ENCODE assay signal across 11 mouse cellular contexts in genomic region chr12:69760014-69760413, GRCm38 (mm10). TPM values are rescaled to one million over a fixed set of nuclear protein-coding genes. Genes with fewer than 3 reads are reported as not detected.
A peak's percentile ranks its signal among the peaks of the same experiment; 100 is the strongest.
DNase-seq lines count a peak whose midpoint lies in the region; ATAC-seq lines count a peak whose summit lies in the region.
"Had no signal": no experiment of that assay in that cellular context is flagged by ENCODE, and none has a peak within 500 bp of the region (broad histone marks: within the 10 kb centered on the region; RNA-seq: fewer than 3 reads in every experiment).

No protein-coding gene starts in this region.

- H3K36me3 ChIP-seq in kidney, embryonic 16.5 days (ENCODE audit: insufficient read depth, low read length), result no peaks in the 10 kb centered on the region; the same call in 1 of the 2 replicates
- H3K36me3 ChIP-seq in embryonic facial prominence, embryonic 15.5 days, result no peaks in the 10 kb centered on the region
- no peaks in the 10 kb centered on the region for H3K36me3 ChIP-seq in liver, embryonic 12.5 days

- H3K27me3 ChIP-seq in kidney, embryonic 16.5 days (ENCODE audit: insufficient read depth, low read length), result no peaks in the 10 kb centered on the region
- no peaks in the 10 kb centered on the region for H3K27me3 ChIP-seq in embryonic facial prominence, embryonic 15.5 days
- no peaks in the 10 kb centered on the region for H3K27me3 ChIP-seq in liver, embryonic 12.5 days (replicated peaks)

- ATAC-seq in kidney, embryonic 16.5 days (ENCODE audit: low FRiP score, low TSS enrichment), result no peak
- no peak for ATAC-seq in embryonic facial prominence, embryonic 15.5 days (ENCODE audit: insufficient number of reproducible peaks, low FRiP score, low TSS enrichment, low read depth)
- no peak for ATAC-seq in liver, embryonic 12.5 days
- ATAC-seq: activated CD4-positive, CD25-positive, alpha-beta regulatory T cell, adult 4 months had no signal

- peaks cover 27% of the 10 kb centered on the region for H3K4me1 ChIP-seq in kidney, embryonic 16.5 days (ENCODE audit: insufficient read depth, low read length)
- H3K4me1 ChIP-seq in embryonic facial prominence, embryonic 15.5 days, result peaks cover 32% of the 10 kb centered on the region
- peaks cover 70% of the 10 kb centered on the region for H3K4me1 ChIP-seq in liver, embryonic 12.5 days

- 0 out of 2 replicates have a peak overlapping the region, but pooled peaks have one; percentile 7 for H3K4me2 ChIP-seq in kidney, embryonic 16.5 days (replicated peaks; ENCODE audit: low read depth, low read length)
- H3K4me2 ChIP-seq in embryonic facial prominence, embryonic 15.5 days (replicated peaks), result no peak overlapping the region
- peak overlapping the region; percentile 68 for H3K4me2 ChIP-seq in liver, embryonic 12.5 days

- 19% methylated on average over 6 of the region's 6 CpGs for WGBS in kidney, embryonic 16.5 days
- WGBS in embryonic facial prominence, embryonic 15.5 days, result 40% methylated on average over 6 of the region's 6 CpGs
- 40% methylated on average over 6 of the region's 6 CpGs for WGBS in liver, embryonic 12.5 days (ENCODE audit: insufficient replicate concordance)

- peak; percentile 91 for DNase-seq in heart, adult 11 months
- no peak for DNase-seq in heart, postnatal 4 days
- DNase-seq in kidney, postnatal 14 days, result no peak
- DNase-seq in embryo, embryonic 10.5 days (ENCODE audit: low spot score), result no peak
- no peak for DNase-seq in urinary bladder, postnatal 14 days (ENCODE audit: low spot score)
- DNase-seq: cerebellum, adult 9-11 months had no signal

- no peak overlapping the region for H3K4me3 ChIP-seq in kidney, embryonic 16.5 days (ENCODE audit: low read length)
- H3K4me3 ChIP-seq in embryonic facial prominence, embryonic 15.5 days (replicated peaks), result no peak overlapping the region
- no peak overlapping the region for H3K4me3 ChIP-seq in liver, embryonic 12.5 days

- no peak overlapping the region for H3K9ac ChIP-seq in kidney, embryonic 16.5 days (replicated peaks; ENCODE audit: low read length)
- H3K9ac ChIP-seq in embryonic facial prominence, embryonic 15.5 days, result no peak overlapping the region
- H3K9ac ChIP-seq in liver, embryonic 12.5 days, result peak overlapping the region; percentile 71

- H3K9me3 ChIP-seq in kidney, embryonic 16.5 days (ENCODE audit: low read length), result no peaks in the 10 kb centered on the region
- no peaks in the 10 kb centered on the region for H3K9me3 ChIP-seq in embryonic facial prominence, embryonic 15.5 days (replicated peaks)
- H3K9me3 ChIP-seq in liver, embryonic 12.5 days (replicated peaks), result no peaks in the 10 kb centered on the region

- H3K27ac ChIP-seq in kidney, embryonic 16.5 days (ENCODE audit: low read length), result peak overlapping the region; percentile 71
- peak overlapping the region; percentile 48 for H3K27ac ChIP-seq in embryonic facial prominence, embryonic 15.5 days (replicated peaks)
- peak overlapping the region; percentile 98 for H3K27ac ChIP-seq in liver, embryonic 12.5 days

RNA-seq across cellular contexts. Expression of gene Cdkl1, which starts 31.1 kb away (rescaled TPM):
- 10 to 100 TPM; 12.3 to 12.7 TPM for total RNA-seq in heart, postnatal 4 days (2021)
- polyA plus RNA-seq in kidney, embryonic 16.5 days (2015; fragmentation: Nextera tagmentation; extraction: Ambion mirVana), result 25.7 and 32.4 TPM in 2 replicates
- 2.8 and 3.2 TPM in 2 replicates for polyA plus RNA-seq in embryonic facial prominence, embryonic 15.5 days (2015; fragmentation: Nextera tagmentation; extraction: Ambion mirVana)
- polyA plus RNA-seq in liver, embryonic 12.5 days (2016; fragmentation: Nextera tagmentation; extraction: Ambion mirVana), result 0.67 and 0.74 TPM in 2 replicates
- total RNA-seq: granulocyte monocyte progenitor cell, adult 5-6 weeks had no signal
- polyA plus RNA-seq: activated CD4-positive, CD25-positive, alpha-beta regulatory T cell, adult 4 months had no signal

RNA-seq across cellular contexts. Expression of gene Atp5s, which starts 35.3 kb away (rescaled TPM):
- total RNA-seq in heart, postnatal 4 days (2021), result 10 to 100 TPM; 16.9 to 21.2 TPM
- polyA plus RNA-seq in kidney, embryonic 16.5 days (2015; fragmentation: Nextera tagmentation; extraction: Ambion mirVana), result 31.7 and 33.5 TPM in 2 replicates
- polyA plus RNA-seq in embryonic facial prominence, embryonic 15.5 days (2015; fragmentation: Nextera tagmentation; extraction: Ambion mirVana), result 32.5 and 35.0 TPM in 2 replicates
- 20.7 and 23.8 TPM in 2 replicates for polyA plus RNA-seq in liver, embryonic 12.5 days (2016; fragmentation: Nextera tagmentation; extraction: Ambion mirVana)

RNA-seq across cellular contexts. Expression of gene L2hgdh, which starts 35.3 kb away (rescaled TPM):
- total RNA-seq in heart, postnatal 4 days (2021), result 10 to 100 TPM; 23.5 to 23.8 TPM
- 25.2 and 26.9 TPM in 2 replicates for polyA plus RNA-seq in kidney, embryonic 16.5 days (2015; fragmentation: Nextera tagmentation; extraction: Ambion mirVana)
- polyA plus RNA-seq in embryonic facial prominence, embryonic 15.5 days (2015; fragmentation: Nextera tagmentation; extraction: Ambion mirVana), result 17.2 and 17.3 TPM in 2 replicates
- 19.8 and 20.6 TPM in 2 replicates for polyA plus RNA-seq in liver, embryonic 12.5 days (2016; fragmentation: Nextera tagmentation; extraction: Ambion mirVana)

Comparison
In these comparisons a context has a peak if more than half of its experiments do, and no peak if none do; other contexts are left out.
1. H3K27ac ChIP-seq: peak in every context shown above with its lines; median percentile 98 in liver, embryonic 12.5 days; 71 in kidney, embryonic 16.5 days; 48 in embryonic facial prominence, embryonic 15.5 days.